Mouse (Mus musculus) stomach, embryonic 15.5 days (tissue): Measurements from ENCODE around the gene Slc22a7. TPM values are rescaled to one million over a fixed set of nuclear protein-coding genes. Genes with fewer than 3 reads are reported as not detected.

Experiments used
- ATAC-seq: fragments of 200-750 bp; cut with Nextera tagmentation; 2 replicates; pipeline ENCODE4 v1.8.0; 2017; ENCODE audit warnings: low read depth, moderate number of reproducible peaks, moderate TSS enrichment; ENCODE audit not compliant: insufficient read depth, low FRiP score
- H3K27ac ChIP-seq: fragments of 300-500 bp; sonication (generic); 2 replicates; pipeline ENCODE4 v1.5.1; 2015; ENCODE audit warnings: mild to moderate bottlenecking, inconsistent platforms
- H3K27me3 ChIP-seq: fragments of 300-500 bp; sonication (generic); replicated peaks from 2 replicates; pipeline ENCODE4 v1.6.1; 2015; ENCODE audit warnings: inconsistent platforms
- H3K36me3 ChIP-seq: fragments of 300-500 bp; sonication (generic); 2 replicates; pipeline ENCODE4 v1.6.1; 2015; ENCODE audit warnings: inconsistent platforms
- H3K4me1 ChIP-seq: fragments of 300-500 bp; sonication (generic); 2 replicates; pipeline ENCODE4 v1.6.1; 2015; ENCODE audit warnings: inconsistent platforms
- H3K4me2 ChIP-seq: fragments of 300-500 bp; sonication (generic); 2 replicates; pipeline ENCODE4 v1.6.1; 2015; ENCODE audit warnings: mild to moderate bottlenecking, inconsistent platforms
- H3K4me3 ChIP-seq: fragments of 300-500 bp; sonication (generic); replicated peaks from 2 replicates; pipeline ENCODE4 v1.5.1; 2015; ENCODE audit warnings: inconsistent platforms
- H3K9ac ChIP-seq: fragments of 300-500 bp; sonication (generic); 2 replicates; pipeline ENCODE4 v1.6.1; 2015; ENCODE audit warnings: inconsistent platforms
- H3K9me3 ChIP-seq: fragments of 300-500 bp; sonication (generic); 2 replicates; pipeline ENCODE4 v1.6.1; 2016; ENCODE audit warnings: inconsistent platforms
- WGBS: fragments of 180-500 bp; shearing (Covaris S2); methylation state at CpG from one replicate; pipeline ENCODE4 v1.1.7; 2015; 5-methylcytosine and 5-hydroxymethylcytosine counted together
- polyA plus RNA-seq: library from polyadenylated mRNA; unstranded; fragments of >200 nt; fragmentation: Nextera tagmentation; extraction: Ambion mirVana; gene quantifications from 2 replicates; pipeline ENCODE4 v1.2.1, GENCODE M21; 2015

The Slc22a7 gene
- polyA plus RNA-seq, 1 experiment from 2014 or later: not detected

DNA sequence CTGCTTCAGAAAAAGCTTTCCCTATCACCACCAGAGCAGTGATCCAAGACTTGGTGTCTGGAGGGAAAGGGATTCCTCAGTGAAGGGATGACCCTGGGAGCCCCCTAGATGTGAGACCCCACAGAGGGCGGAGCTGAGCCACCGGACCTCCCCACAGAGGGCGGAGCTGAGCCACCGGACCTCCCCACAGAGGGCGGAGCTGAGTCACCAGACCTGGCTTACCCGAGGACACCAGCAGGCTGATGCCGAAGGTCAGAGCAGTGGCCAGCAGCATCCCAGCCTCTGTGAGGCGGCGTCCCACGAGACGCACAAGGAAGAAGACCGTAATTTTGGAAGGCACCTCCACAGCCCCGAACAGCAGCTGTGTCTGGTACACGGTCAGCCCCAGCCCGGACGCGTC is 4.6 kb downstream of the Slc22a7 start:
- 4% methylated on average over 17 of the region's 17 CpGs for WGBS
- H3K27me3 ChIP-seq: peaks cover 8% of the 10 kb centered on the region; the same call in 1 of the 2 replicates
- H3K4me2 ChIP-seq: peak overlapping the region; percentile 49
- no peaks in the 10 kb centered on the region for H3K9me3 ChIP-seq
- peaks cover 10% of the 10 kb centered on the region; the same call in 1 of the 2 replicates for H3K4me1 ChIP-seq
- no peaks in the 10 kb centered on the region for H3K36me3 ChIP-seq
- no peak overlapping the region; the same call in 1 of the 2 replicates for H3K4me3 ChIP-seq
- ATAC-seq: no peak
- no peak overlapping the region for H3K9ac ChIP-seq
- H3K27ac ChIP-seq: no peak overlapping the region

DNA sequence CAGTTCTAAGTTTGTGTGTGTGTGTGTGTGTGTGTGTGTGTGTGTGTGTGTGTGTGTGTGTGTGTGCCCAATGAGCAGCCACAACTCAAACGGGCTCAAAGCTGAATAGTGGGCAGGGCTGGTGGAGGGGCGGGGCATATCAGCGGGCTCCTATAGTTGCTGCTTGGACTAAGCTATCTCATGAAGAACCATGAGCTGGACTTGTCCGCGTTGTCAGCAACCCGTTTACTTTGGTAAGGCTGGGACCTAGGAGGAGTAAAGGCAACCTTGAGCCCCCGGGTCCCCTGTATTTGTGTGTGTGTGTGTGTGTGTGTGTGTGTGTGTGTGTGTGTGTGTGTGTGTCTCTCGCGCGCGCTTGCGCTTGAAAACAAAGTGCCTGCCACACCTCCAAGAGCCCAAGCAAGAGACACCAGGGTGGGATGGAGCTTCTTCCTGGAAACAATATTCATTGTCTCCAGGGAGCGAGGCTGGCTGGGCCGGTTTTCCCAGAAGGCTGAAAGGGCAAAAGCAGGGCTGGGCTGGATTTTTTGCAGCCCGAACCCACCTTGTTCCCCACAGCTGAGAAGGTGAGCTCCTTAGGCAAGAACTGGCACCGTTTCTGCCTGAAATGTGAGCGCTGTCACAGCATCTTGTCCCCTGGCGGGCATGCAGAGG is 9.4 kb downstream of the Slc22a7 start, which contains the start of gene Crip3:
Gene Crip3, plus strand, starts transcription at position 166 of the 654 bp plus-strand sequence.
- Histone ChIP-seq H3K4me3 (peak within 1 kb of the TSS; percentile 9; the same call in 1 of the 2 replicates), H3K36me3 (no peaks in the 10 kb centered on the region), H3K4me2 (peak within 1 kb of the TSS; percentile 45), H3K9ac (no peak within 1 kb of the TSS), H3K27me3 (no peaks in the 10 kb centered on the region), H3K4me1 (peaks cover 7% of the 10 kb centered on the region; the same call in 1 of the 2 replicates), H3K9me3 (no peaks in the 10 kb centered on the region), H3K27ac (no peak within 1 kb of the TSS)
- ATAC-seq: no peak
- WGBS: 10% methylated on average over 18 of the region's 18 CpGs

DNA sequence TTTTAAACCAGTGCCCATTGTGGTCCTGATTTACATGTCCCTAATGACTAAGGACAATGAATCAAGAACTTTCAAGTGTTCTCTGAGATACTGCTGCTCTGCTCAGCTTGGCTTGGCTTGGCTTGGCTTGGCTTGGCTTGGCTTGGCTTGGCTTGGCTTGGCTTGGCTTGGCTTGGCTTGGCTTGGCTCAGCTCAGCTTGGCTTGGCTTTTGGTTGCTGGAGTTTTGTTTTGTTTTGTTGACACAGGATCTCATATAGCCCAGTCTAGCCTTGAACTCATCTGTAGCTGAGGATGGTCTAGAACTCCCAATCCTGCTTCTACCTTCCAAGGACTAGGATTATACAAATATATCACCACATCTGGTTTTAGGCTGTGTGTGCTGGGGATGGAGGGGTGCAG is 11.8 kb downstream of the Slc22a7 start:
- H3K9me3 ChIP-seq: no peaks in the 10 kb centered on the region
- no peak overlapping the region for H3K4me3 ChIP-seq
- peaks cover 3% of the 10 kb centered on the region; the same call in 1 of the 2 replicates for H3K4me1 ChIP-seq
- no peaks in the 10 kb centered on the region for H3K36me3 ChIP-seq
- no peak for ATAC-seq
- H3K9ac ChIP-seq: no peak overlapping the region
- H3K27ac ChIP-seq: no peak overlapping the region
- H3K4me2 ChIP-seq: no peak overlapping the region
- H3K27me3 ChIP-seq: no peaks in the 10 kb centered on the region

DNA sequence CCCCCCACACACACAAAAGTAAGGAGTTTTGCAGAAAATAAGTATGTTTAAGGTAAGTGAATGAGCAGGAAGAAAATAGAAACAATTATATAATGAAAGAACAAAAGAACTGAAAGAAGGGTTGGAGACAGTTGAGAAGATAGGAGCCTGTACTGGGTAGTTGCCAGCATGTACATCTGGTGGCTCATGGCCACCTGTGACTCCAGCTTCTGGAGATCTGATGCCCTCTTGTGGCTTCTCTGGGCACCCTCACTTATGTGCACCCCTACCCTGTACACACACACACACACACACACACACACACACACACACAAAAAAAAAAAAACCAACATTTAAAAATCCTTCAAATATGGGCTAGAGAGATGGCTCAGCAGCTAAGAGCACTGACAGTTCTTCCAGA is 18.5 kb downstream of the Slc22a7 start:
- 0 out of 2 replicates have a peak, but pooled peaks cover 3% of the 10 kb centered on the region for H3K36me3 ChIP-seq
- H3K9ac ChIP-seq: no peak overlapping the region
- no peak overlapping the region for H3K4me3 ChIP-seq
- no peak for ATAC-seq
- H3K9me3 ChIP-seq: no peaks in the 10 kb centered on the region
- no peak overlapping the region for H3K4me2 ChIP-seq
- no peak overlapping the region for H3K27ac ChIP-seq
- no peaks in the 10 kb centered on the region for H3K4me1 ChIP-seq
- H3K27me3 ChIP-seq: no peaks in the 10 kb centered on the region

DNA sequence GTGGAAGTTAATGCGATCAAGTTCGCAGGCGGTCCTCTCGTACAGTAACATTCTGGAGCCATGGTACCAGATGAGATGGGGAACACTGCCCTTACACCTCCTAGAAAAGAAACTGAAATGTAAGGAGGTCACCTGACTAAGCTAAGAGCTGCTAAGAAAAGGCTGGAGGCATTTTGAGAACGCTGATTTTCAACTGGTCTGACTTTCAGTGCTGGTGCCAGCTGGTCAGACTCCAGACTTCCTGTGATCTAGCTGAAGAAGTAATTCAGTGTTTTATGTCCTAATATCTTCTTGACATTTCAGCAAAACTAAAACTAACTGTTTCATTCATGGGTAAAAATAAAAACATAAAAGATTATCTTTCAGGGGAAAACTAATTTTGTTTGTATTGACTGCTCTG is 19.6 kb downstream of the Slc22a7 start:
- Histone ChIP-seq H3K9ac (no peak overlapping the region), H3K27me3 (no peaks in the 10 kb centered on the region), H3K4me3 (no peak overlapping the region), H3K4me2 (no peak overlapping the region), H3K9me3 (no peaks in the 10 kb centered on the region), H3K4me1 (no peaks in the 10 kb centered on the region), H3K36me3 (0 out of 2 replicates have a peak, but pooled peaks cover 3% of the 10 kb centered on the region), H3K27ac (no peak overlapping the region)
- WGBS: 67% methylated on average over 5 of the region's 5 CpGs
- no peak for ATAC-seq

DNA sequence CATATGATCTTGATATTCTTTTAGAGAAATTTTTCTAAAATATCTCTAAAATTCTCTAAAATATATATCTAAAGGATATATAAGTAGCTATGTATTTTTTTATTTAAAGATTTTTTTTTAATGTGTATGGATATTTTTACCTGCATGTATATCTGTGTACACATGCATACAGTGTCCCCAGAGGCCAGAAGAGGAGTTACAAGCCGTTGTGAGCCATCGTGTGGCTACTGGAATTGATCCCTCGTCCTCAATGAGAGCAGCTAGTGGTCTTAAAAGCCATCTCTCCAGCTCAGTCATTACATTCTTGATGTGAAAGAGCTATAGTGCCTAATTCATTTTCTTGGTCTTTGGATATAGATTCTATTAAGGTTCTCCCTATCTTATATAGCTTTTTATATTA is 29.8 kb downstream of the Slc22a7 start:
- Histone ChIP-seq H3K27me3 (no peaks in the 10 kb centered on the region), H3K4me1 (no peaks in the 10 kb centered on the region), H3K9me3 (no peaks in the 10 kb centered on the region), H3K4me2 (no peak overlapping the region), H3K27ac (no peak overlapping the region), H3K36me3 (peaks cover 26% of the 10 kb centered on the region), H3K9ac (no peak overlapping the region), H3K4me3 (no peak overlapping the region)
- WGBS: 22% methylated on average over 3 of the region's 3 CpGs
- ATAC-seq: no peak

DNA sequence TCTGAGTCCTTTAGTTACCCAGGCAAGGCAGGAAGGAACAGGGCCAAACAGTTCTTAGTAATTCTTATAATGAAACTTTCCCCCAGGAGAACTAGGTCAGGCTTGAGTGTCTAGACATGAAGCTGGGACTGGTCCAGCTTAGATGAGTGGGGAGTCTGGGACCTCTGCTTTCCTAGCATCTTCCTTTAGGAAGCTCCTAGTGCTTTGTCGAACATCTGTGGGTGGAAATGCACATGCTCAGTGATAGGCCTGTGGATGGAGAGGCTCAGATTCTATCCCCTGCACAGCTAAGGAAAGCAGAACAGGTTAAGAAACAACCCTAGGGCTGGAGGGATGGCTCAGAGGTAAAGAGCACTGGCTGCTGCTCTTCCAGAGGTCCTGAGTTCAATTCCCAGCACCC is 43.6 kb downstream of the Slc22a7 start:
- 91% methylated on average over 1 of the region's 1 CpGs for WGBS
- peaks cover 11% of the 10 kb centered on the region for H3K36me3 ChIP-seq
- no peak for ATAC-seq

DNA sequence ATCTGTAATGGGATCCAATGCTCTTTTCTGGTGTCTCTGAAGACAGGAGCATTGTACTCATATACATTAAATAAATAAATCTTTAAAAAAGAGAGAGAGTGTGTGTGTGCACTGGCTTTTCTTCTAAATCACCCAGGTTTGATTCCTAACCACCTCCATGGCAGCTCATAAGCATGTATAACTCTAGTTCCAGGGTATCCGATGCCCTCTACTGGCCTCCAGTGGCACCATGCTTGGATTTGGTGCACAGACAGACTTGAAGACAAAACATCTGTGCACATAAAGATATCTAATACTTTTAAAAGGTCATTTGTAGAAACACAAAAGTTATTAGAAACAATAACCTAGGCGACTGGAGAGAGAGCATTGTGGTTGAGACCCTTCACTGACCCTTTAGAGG is 45.2 kb downstream of the Slc22a7 start:
- H3K36me3 ChIP-seq: peaks cover 9% of the 10 kb centered on the region; the same call in 1 of the 2 replicates
- no peaks in the 10 kb centered on the region for H3K4me1 ChIP-seq
- H3K27ac ChIP-seq: no peak overlapping the region
- no peak overlapping the region for H3K4me2 ChIP-seq
- no peak overlapping the region for H3K9ac ChIP-seq
- no peak overlapping the region for H3K4me3 ChIP-seq
- no peaks in the 10 kb centered on the region for H3K27me3 ChIP-seq
- 36% methylated on average over 2 of the region's 2 CpGs for WGBS
- no peak for ATAC-seq
- H3K9me3 ChIP-seq: no peaks in the 10 kb centered on the region

More for the DNA sequence above, 43.6 kb downstream of the Slc22a7 start:
- Histone ChIP-seq H3K4me2 (no peak overlapping the region), H3K4me3 (no peak overlapping the region), H3K27me3 (no peaks in the 10 kb centered on the region), H3K9ac (no peak overlapping the region), H3K4me1 (no peaks in the 10 kb centered on the region), H3K9me3 (no peaks in the 10 kb centered on the region), H3K27ac (no peak overlapping the region)

DNA sequence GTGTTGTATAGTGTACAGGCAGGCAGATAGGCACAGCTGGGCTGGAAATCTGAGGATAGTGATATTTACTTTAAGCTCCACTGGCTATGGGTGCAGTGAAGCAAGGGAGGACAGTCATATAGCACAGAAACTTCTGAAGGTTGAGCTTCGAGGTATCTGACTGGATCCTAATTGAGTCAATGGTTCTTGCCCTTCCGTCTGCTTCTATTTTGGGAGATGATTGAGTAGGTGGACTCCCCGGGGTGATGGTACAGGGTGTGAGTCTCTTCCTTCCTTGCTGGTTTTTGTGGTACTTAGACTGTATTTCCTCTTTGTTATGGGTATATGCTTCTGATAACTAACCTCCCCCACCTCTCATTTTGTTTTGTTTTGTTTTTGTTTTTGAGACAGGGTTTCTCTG is 50.1 kb downstream of the Slc22a7 start:
- 77% methylated on average over 3 of the region's 3 CpGs for WGBS

DNA sequence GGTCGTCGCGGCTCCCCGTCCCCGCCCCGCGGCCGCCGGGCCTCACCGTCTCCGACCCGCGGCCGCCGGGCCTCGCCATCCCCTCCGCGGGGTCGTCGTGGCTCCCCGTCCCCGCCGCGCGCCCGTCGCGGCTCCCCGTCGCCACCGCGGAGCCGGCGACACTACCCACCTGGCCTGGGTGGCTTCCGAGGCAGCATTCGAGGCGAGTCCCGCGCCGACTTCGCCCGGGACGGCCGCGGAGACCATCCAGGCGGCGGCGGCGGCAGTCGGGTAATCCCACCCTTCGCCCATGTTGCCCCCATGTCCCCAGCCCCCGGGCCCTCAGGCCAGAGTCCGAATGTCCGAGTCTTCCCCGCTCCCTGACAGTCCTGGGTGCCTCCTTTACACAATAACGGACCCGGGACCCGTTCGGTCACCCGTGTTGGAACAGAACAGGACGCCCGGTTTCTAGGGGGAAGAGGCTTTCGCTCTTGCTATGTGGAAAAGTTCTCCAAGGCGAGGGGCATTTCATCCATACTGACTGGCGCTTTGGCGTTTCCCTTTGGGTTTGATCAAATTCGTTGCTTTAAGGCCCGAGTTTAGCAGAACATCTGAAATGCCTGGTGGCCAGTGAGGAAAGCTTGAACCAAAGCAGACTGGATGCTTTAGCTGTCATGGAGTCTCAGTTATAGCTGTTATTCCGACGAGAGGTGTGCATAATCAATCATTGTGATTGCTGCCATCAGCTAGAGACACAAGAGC is 54.0 kb downstream of the Slc22a7 start:
- H3K9me3 ChIP-seq: no peaks in the 10 kb centered on the region
- WGBS: under 1% methylated on average over 51 of the region's 70 CpGs

More for the DNA sequence above, 50.1 kb downstream of the Slc22a7 start:
- Histone ChIP-seq H3K4me1 (peaks cover 8% of the 10 kb centered on the region; the same call in 1 of the 2 replicates), H3K9me3 (no peaks in the 10 kb centered on the region), H3K9ac (no peak overlapping the region), H3K4me2 (no peak overlapping the region), H3K36me3 (peaks cover 8% of the 10 kb centered on the region; the same call in 1 of the 2 replicates), H3K27ac (no peak overlapping the region), H3K4me3 (no peak overlapping the region), H3K27me3 (no peaks in the 10 kb centered on the region)
- ATAC-seq: no peak

DNA sequence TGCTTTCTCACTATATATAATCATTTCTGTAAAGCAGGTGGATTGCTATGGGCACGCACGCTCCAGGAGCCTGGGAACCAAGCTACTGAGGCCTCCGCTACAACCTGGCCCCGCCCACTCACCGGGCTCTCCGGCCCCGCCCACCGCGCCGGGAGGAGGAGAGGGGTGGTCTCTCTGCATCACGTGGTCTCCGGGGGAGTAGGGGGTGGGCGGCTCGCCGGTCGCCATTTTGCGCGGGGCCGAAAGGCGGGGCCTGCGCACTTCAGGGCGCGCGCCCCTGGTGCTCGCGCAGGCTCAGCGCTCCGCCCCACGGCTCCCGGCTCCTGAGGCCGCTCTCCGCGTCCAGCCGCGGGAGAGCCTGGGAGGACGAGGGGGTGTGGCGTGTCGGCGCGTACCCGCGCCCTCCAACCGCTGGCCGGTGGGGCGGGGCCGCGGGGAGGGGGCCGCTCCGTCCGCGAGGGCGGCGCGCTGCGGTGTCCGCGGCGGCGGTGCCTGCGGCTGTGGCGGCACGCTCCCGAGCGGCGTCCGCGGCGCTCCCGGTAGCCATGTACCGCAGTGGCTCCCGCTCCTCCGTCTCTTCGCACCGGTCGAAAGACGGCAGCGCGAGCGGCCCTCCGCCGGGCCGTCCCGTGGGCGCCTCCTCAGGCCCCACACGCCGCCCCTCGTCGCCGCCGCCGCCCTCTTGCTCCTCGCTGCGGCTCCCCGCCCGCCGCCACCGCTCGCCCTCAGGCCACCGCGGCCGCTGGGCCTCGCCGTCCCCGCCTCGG is 54.8 kb downstream of the Slc22a7 start, which contains the start of gene Zfp318:
Gene Zfp318, plus strand, starts transcription at position 438 of the 767 bp plus-strand sequence.
- peaks cover 8% of the 10 kb centered on the region; the same call in 1 of the 2 replicates for H3K4me1 ChIP-seq
- H3K4me2 ChIP-seq: peak within 1 kb of the TSS; percentile 79
- under 1% methylated on average over 78 of the region's 105 CpGs for WGBS
- 0 out of 2 replicates have a peak, but pooled peaks cover 5% of the 10 kb centered on the region for H3K36me3 ChIP-seq
- H3K9me3 ChIP-seq: no peaks in the 10 kb centered on the region
- H3K27ac ChIP-seq: peak within 1 kb of the TSS; percentile 86
- H3K9ac ChIP-seq: peak within 1 kb of the TSS; percentile 68
- ATAC-seq: peak; percentile 99
- no peaks in the 10 kb centered on the region for H3K27me3 ChIP-seq
- H3K4me3 ChIP-seq: peak within 1 kb of the TSS; percentile 68

More for the DNA sequence above, 54.0 kb downstream of the Slc22a7 start:
- no peak for ATAC-seq
- peak overlapping the region; percentile 68 for H3K9ac ChIP-seq
- peaks cover 8% of the 10 kb centered on the region; the same call in 1 of the 2 replicates for H3K36me3 ChIP-seq
- H3K4me3 ChIP-seq: peak overlapping the region; percentile 68
- peak overlapping the region; percentile 86 for H3K27ac ChIP-seq
- peaks cover 8% of the 10 kb centered on the region; the same call in 1 of the 2 replicates for H3K4me1 ChIP-seq
- H3K4me2 ChIP-seq: peak overlapping the region; percentile 79
- no peaks in the 10 kb centered on the region for H3K27me3 ChIP-seq
